Mouse (Mus musculus) c-Kit-positive CD71-negative TER-119-negative erythroid progenitor cells, embryonic 14.5 days (primary cell): ENCODE results near the gene Gm3336.

Experiments used
- DNase-seq: peaks from one replicate; pipeline ENCODE4 v3.0.0-alpha.2; 2013; ENCODE audit warnings: low read depth

Gene Gm3336

DNA sequence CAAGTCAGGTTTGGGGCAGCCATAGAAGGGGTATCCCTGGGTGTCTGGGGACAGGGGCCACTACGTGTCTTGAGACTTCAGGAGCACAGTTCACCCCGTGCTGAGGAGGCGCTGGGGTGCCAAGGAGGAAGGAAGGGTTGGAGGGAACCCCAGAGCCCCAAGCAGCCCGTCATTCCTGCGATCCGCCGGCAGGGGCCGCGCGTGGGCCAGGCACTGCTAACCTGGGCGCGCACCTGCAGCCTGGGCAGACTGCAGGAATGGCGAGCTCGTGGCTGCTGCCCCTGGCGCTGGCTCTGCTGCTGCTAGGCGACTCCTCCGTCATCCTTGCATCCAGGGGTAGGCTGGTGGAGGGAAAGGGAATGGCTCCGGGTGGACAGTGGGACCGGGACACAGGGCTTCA is at the start of gene Gm3336:
Gene Gm3336, plus strand, starts transcription at position 247 of the 400 bp plus-strand sequence.
- no peak for DNase-seq

- no peak for DNase-seq
Observed at GRCm38 (mm10) chr8:70671615-70672324, 46.6 kb upstream of the Gm3336 start.

GRCm38 (mm10) chr8:70672325-70673078 is 45.8 kb upstream of the Gm3336 start:
- DNase-seq: no peak

DNA sequence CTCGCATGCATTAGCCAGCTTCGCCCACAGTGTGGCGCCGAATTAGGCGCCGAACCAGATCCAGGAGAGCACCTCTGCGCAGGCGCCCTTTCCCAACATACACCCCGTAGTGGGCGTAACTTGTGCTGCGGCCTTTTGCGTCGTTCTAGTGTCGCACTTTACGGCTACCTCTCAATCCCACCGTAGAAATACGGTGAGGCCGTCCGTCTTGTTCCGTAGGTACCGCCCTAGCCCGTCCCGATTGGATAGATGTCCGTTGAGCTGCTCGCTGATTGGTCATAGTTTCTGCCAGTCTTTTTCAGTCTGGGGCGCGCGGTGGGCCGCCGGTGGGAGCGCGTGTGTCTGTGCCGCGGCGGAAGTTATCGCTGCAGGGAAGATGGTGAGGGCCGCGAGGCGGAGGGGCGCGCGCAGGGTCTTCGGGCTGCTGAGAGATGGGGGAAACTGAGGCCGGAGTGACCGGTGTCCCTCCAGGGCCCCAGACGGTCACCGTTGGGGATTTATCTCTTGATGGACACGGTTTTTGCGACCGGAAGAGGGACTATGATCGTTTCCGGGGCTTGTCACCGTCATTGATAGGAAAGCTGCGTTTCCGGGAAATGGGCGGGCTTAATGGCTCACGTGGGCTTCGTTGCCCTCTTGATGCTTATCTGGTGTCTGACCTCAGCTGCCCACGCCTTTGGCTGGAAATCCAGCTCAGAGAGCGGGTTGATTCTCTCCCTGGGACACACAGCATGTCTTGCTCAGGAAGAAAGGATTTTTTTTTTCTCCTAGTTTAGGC is 45.1 kb upstream of the Gm3336 start, which contains the start of gene Lsm4:
Gene Lsm4, plus strand, starts transcription at position 170 of the 778 bp plus-strand sequence.
- peak; percentile 97 for DNase-seq

DNA sequence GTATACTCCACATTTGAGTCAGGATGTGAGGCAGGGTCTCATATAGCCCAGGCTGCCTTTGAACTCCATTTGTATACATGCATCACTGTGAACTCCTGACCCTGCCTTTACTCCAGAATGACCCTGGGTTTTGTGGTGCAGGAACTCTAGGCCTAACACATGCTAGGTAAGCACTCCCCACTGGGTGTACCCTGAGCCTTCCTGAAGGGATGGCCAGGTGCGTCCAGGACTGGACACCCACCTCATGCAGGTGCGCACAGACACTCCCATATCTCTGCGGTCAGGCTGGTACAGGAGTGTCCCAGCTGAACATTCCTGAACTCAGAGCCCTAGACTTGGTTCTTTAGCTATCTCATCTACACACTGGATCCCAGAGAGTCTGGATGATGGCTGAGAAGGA is 44.2 kb upstream of the Gm3336 start:
- DNase-seq: no peak

DNA sequence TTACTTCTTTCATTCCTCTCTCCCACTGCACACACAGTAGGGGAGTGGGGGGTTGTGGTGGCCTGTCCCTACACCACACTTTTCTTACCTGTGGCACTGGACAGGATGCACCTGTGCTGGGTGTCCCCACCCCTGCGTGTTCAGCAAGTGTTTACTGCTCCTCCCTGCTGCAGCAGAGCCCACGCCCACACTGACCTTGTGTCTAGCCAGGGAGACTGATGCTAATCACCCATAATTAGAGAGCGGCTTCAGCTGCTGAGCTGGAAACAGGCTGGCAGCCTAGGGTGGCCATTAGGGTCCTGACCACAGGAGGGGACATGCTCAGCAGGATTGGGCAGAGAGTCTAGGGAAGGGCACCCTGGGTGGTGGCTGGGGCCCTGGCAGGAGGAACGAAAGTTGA is 43.6 kb upstream of the Gm3336 start:
- no peak for DNase-seq

DNA sequence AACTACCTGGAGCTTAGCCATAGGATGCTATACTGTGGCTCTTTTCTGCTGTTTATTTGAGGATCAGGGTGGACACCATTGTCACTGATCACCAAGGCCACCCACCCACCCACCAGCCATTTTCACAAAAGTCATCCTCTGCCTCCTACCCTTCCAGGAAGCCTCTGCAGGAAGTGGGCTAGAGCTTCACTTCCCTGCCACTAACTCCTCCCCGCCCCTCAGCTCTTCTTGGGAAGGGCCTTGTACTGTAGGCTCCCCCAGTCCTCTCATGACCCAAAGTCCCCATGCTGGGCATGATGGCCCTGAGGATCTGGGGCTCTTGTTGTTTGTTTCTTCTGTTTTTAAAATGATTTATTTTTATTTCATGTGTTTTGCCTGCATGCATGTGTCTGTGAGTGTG is 43.0 kb upstream of the Gm3336 start:
- DNase-seq: no peak

GRCm38 (mm10) chr8:70677451-70678080 is 40.8 kb upstream of the Gm3336 start:
- DNase-seq: no peak

DNA sequence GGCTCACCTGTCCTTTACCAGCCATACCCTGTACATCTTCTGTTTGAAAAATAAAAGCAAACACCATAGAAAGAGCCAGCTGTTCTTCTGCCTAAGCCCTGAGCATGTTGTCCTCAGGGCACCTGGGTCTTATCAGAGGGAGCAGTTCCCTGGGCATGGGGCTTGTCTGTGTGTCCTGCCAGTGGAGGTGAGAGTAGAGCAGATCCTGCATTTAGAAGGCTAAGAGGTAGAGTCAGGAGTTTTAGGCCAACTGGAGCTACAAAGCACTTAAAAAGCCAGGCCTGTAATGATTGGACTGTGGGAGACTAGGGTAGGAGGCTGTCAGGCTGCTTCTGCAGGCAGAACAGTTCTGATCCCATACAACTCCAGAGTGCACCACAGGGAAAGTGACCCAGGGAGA is 39.7 kb upstream of the Gm3336 start:
- no peak for DNase-seq

- no peak for DNase-seq
Observed at GRCm38 (mm10) chr8:70679404-70679803, 38.9 kb upstream of the Gm3336 start.

- no peak for DNase-seq
Observed at GRCm38 (mm10) chr8:70680039-70680438, 38.3 kb upstream of the Gm3336 start.

DNA sequence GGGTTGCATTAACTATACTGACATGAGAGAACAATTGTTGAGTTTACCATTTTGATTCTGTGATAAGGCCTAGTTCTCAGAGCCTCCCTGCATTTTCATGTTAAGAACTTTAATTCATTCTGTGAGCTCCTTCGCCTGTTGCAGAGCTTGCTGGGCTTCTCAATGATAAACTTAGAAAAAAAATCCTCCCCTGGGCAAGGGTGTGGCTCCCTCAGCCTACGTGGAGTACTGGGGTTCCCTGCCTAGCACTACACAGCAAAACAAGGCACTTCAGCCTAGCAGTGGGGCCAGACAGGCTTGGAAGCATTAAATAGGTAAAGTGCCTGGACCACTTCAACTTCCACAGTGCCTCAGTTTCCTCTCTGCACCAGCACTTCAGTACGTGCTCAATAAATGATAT is 36.9 kb upstream of the Gm3336 start:
- DNase-seq: no peak

GRCm38 (mm10) chr8:70682193-70682592 is 36.1 kb upstream of the Gm3336 start:
- no peak for DNase-seq

DNA sequence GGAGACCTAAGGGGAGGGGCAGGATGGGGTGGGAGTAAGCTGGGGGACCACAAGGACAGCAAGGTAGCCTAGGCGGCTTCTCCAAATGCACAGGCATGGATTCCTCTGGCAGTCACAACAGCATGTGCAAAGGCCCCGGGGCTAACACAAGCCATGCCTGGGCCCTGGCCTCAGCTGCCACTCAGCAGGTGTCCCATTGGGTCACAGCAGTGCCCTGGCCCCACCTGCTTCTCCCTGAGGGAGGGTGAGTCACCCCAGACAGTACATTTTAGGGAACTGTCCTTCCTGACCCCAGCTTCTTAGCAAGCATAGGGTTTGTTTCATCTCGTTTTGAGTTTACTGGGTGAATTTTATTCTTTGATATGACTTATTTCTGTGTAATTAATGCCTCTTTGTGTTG is 35.7 kb upstream of the Gm3336 start:
- DNase-seq: no peak

GRCm38 (mm10) chr8:70684291-70684690 is 34.1 kb upstream of the Gm3336 start:
- no peak for DNase-seq

GRCm38 (mm10) chr8:70687576-70687975 is 30.8 kb upstream of the Gm3336 start:
- DNase-seq: no peak

DNA sequence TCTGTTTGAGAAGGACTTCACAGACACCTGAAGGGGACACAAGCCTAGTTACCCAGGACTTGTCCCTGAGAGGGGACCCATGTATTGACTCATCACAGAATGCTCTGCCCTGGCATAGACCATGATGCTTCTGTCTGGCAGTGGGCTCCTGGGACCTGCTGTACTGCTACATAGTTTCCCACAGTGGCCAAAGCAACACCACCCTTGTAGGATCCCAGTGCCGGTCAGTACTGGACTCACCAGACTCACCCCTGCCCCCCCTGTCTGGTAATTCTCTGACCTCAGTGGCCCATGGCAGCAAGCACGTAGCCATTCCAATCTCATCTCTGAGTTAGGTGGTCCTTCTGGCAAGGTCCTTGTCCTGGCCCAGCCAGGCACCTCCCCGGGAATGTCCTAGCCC is 30.2 kb upstream of the Gm3336 start:
- no peak for DNase-seq

DNA sequence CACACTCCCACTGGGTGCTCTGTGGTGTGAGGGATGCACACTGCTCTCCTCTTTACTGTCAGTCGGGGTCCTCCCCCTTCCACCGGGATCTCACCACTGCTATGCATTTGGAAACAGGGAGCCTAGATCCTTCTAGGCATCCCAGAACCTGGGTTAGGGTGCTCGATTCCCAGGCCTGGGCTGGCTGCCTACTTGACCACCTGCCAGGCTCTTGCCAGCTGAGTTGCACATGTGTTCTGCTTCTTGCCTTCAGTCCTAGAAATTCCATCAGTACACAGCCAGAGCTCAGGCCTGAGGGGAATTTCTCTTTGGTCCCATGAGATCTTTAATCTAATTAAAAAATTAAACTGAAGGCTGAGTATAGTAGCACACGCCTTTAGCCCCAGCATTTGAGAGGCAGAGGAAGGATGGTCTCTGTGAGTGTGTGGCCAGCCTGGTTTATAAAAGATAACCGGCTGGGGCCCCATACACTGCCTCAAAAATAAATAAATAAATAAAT is 28.4 kb upstream of the Gm3336 start:
- DNase-seq: no peak

DNA sequence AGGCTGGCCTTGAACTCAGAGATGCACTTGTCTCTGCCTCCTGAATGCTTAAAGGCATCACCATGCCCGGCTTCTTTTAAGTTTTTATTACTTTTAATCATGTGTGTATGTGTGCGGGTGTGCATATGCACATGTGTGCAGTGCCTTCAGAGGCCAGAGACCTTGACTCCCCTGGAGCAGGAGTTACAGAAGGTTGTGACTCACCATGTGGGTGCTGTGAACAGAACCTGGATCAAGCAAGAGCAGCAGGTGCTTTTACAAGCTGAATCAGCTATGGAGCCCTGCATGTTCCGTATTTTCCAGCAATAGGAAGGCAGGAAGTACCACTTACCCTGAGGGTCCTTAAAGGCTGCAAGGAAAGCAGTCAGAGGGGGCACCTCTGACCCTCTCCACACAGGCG is 27.1 kb upstream of the Gm3336 start:
- no peak for DNase-seq

DNA sequence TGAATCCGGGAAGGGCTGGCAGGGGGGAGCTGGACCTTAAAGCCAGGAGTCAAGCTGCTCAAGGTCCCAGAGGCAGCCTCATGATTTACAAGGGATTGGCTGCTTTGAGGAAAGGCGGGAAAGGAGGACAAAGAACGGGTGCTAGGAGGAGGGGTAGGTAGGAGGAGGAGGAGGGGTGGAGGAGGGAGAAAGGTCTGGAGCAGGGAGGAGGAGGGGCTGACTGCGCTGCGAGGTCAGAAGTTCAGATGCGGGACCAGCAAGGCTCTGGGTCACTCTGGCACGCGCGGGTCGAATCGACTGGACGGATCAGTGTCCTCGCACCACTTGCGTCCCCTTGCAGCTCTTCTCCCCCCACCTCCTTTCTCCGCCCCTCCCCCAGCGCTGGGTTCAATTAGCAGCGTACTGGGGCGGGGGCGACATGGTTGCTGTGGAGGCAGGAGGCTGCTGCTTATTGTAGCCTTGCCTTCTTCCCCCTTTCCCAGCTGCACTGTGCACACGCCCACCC is 26.6 kb upstream of the Gm3336 start:
- no peak for DNase-seq

- no peak for DNase-seq
Observed at GRCm38 (mm10) chr8:70693636-70694035, 24.7 kb upstream of the Gm3336 start.
